Mouse (Mus musculus) small intestine, adult 2 months (tissue): ENCODE results near the gene Atp2a1.

Experiments
- CTCF ChIP-seq: fragments of 200-500 bp; IDR thresholded peaks from 2 replicates; pipeline ENCODE4 v1.5.1; 2012; ENCODE audit warnings: low read depth, mild to moderate bottlenecking, control low read depth, inconsistent platforms, low read length, moderate library complexity, mixed read lengths; ENCODE audit not compliant: insufficient replicate concordance, insufficient read length; ENCODE audit errors: extremely low read depth
- POLR2A ChIP-seq: fragments of 200-500 bp; IDR thresholded peaks from 2 replicates; pipeline ENCODE4 v1.6.1; 2012; ENCODE audit warnings: low read depth, mild to moderate bottlenecking, control low read depth, inconsistent platforms, low read length, moderate library complexity

- no peak for TF ChIP-seq CTCF
- no peak for TF ChIP-seq POLR2A
These were observed 65.7 kb downstream of the Atp2a1 start for GRCm38 (mm10) chr7:126397221-126397620.
